Mouse (Mus musculus): ENCODE measurements around the gene Vmn2r121. TPM values are rescaled to one million over a fixed set of nuclear protein-coding genes. Genes with fewer than 3 reads are reported as not detected.

Gene Vmn2r121
- not detected in 2 replicates for polyA plus RNA-seq (2015; fragmentation: Nextera tagmentation; extraction: Ambion mirVana)

DNA sequence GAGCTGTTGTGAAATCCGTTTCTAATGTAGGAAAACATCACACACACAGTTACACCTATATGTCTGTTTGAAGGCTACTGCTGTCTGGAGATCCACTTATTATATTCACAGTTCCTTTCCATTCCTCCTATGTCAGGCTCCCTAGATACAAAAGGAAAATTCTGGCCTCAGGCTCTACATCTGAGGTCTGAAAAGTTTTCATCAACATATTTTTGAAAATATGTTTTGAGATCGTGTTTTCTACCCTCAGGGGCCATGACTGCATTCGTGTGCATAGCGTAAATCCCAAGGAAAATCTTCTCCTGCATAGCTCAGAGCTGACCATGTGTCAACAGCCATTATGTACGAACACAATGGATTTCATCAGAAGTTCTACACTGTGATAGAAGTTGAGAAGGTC lies at the start of gene Vmn2r121:
TSS of gene Vmn2r121 (minus strand) at position 101 of the 400 bp plus-strand sequence.
- 71% methylated on average over 5 of the region's 5 CpGs for WGBS
- no peak for ATAC-seq (replicated peaks)
- Histone ChIP-seq H3K9me3 (no peaks in the 10 kb centered on the region), H3K9ac (replicated peaks) (no peak within 1 kb of the TSS), H3K4me1 (no peaks in the 10 kb centered on the region), H3K4me3 (no peak within 1 kb of the TSS), H3K27me3 (no peaks in the 10 kb centered on the region), H3K27ac (replicated peaks) (no peak within 1 kb of the TSS), H3K36me3 (no peaks in the 10 kb centered on the region), H3K4me2 (replicated peaks) (no peak within 1 kb of the TSS)

Measured in forebrain, embryonic 15.5 days (tissue).